Mouse (Mus musculus) thymus, postnatal 0 days (tissue): ENCODE data around the gene Olfr328. TPM values are rescaled to one million over a fixed set of nuclear protein-coding genes. Genes with fewer than 3 reads are reported as not detected.

Experiments
- polyA plus RNA-seq: library from polyadenylated mRNA; unstranded; fragments of >200 nt; fragmentation: Nextera tagmentation; extraction: Ambion mirVana; gene quantifications from 2 replicates; pipeline ENCODE4 v1.2.1, GENCODE M21; 2015

The Olfr328 gene
- polyA plus RNA-seq, 1 experiment from 2014 or later, result not detected

Other genes with a start within 250 kb of the Olfr328 start
- gene Zfp692, start 248.6 kb downstream of the Olfr328 start, polyA plus RNA-seq, result 12.8 and 14.1 TPM in 2 replicates
- 59.2 and 72.2 TPM in 2 replicates for gene Zfp672, start 225.3 kb downstream of the Olfr328 start, polyA plus RNA-seq
- gene Sh3bp5l, start 224.9 kb downstream of the Olfr328 start, polyA plus RNA-seq, result 29.2 and 30.4 TPM in 2 replicates
- 1.6 and 2.1 TPM in 2 replicates for gene Lypd8, start 176.6 kb downstream of the Olfr328 start, polyA plus RNA-seq
- gene 1810065E05Rik, start 134.5 kb downstream of the Olfr328 start, polyA plus RNA-seq, result 0.40 and 0.64 TPM in 2 replicates
- 0.12 and 0.23 TPM in 2 replicates for gene Gm12253, start 123.1 kb downstream of the Olfr328 start, polyA plus RNA-seq
- gene Lypd9, start 102.7 kb downstream of the Olfr328 start, polyA plus RNA-seq, result not detected in 2 replicates
- gene Olfr30, start 93.4 kb downstream of the Olfr328 start, polyA plus RNA-seq, result not detected in 2 replicates
- gene Olfr332, start 63.1 kb downstream of the Olfr328 start, polyA plus RNA-seq, result not detected in 2 replicates
- gene Olfr331, start 53.1 kb downstream of the Olfr328 start, polyA plus RNA-seq, result not detected in 2 replicates
- 0.13 TPM in 1 of 2 replicates, not detected in the other for gene Olfr330, start 20.8 kb downstream of the Olfr328 start, polyA plus RNA-seq
- 0.09 TPM in 1 of 2 replicates, not detected in the other for gene Olfr329-ps, start 9.2 kb downstream of the Olfr328 start, polyA plus RNA-seq
- gene Olfr224, start 14.9 kb upstream of the Olfr328 start, polyA plus RNA-seq, result not detected in 2 replicates
- gene Olfr325, start 22.1 kb upstream of the Olfr328 start, polyA plus RNA-seq, result not detected in 2 replicates
- not detected in 2 replicates for gene Olfr324, start 39.5 kb upstream of the Olfr328 start, polyA plus RNA-seq
- 0.95 and 1.0 TPM in 2 replicates for gene 2210407C18Rik, start 60.4 kb upstream of the Olfr328 start, polyA plus RNA-seq
- gene Olfr323, start 74.9 kb upstream of the Olfr328 start, polyA plus RNA-seq, result not detected in 2 replicates
- not detected in 2 replicates for gene Trim58, start 84.8 kb upstream of the Olfr328 start, polyA plus RNA-seq
- gene Olfr322, start 103.1 kb upstream of the Olfr328 start, polyA plus RNA-seq, result not detected in 2 replicates
- gene Olfr320, start 125.5 kb upstream of the Olfr328 start, polyA plus RNA-seq, result not detected in 2 replicates
- not detected in 2 replicates for gene Olfr319, start 143.5 kb upstream of the Olfr328 start, polyA plus RNA-seq
- gene Olfr318, start 168.4 kb upstream of the Olfr328 start, polyA plus RNA-seq, result not detected in 2 replicates
- not detected in 2 replicates for gene Olfr317, start 183.6 kb upstream of the Olfr328 start, polyA plus RNA-seq
- gene Olfr316, start 197.1 kb upstream of the Olfr328 start, polyA plus RNA-seq, result not detected in 2 replicates
- gene Olfr315, start 217.6 kb upstream of the Olfr328 start, polyA plus RNA-seq, result not detected in 2 replicates
- gene Olfr314, start 227.3 kb upstream of the Olfr328 start, polyA plus RNA-seq, result not detected in 2 replicates
- 1.5 and 2.2 TPM in 2 replicates for gene Fam183b, start 246.3 kb upstream of the Olfr328 start, polyA plus RNA-seq